Mouse (Mus musculus) T-helper 17 cell (primary cell): ENCODE data around the gene Tmem132d.

Source experiments
- in situ Hi-C, 2 experiments: fragments of 300-600 bp; cut with MboI, MseI; formaldehyde crosslinking; loops; 1 replicate in 1 of 2; 2 replicates in 1 of 2; pipeline ENCODE4 v1.15.1; 2025; ENCODE audit warnings: high pct_unique_total_duplicates in 2 of 2

The Tmem132d gene

DNA sequence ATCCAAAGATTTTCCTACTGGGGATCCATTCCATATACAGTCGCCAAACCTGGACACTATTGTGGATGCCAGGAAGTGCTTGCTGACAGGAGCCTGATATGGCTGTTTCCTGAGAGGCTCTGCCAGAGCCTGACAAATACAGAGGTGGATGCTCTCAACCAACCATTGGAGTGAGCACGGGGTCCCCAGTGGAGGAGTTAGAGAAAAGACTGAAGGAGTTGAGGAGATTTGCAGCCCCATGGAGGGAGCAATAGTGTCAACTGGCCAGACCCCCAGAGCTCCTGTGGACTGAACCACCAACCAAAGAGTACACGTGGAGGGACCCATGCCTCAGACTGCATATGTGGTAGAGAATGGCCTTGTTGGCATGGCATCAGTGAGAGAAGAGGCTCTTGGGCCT lies 490.7 kb downstream of the Tmem132d start:
- in situ Hi-C loops: loop anchor here in 1 of 2 experiments (5.0 kb wide), 1 partner anchor 370 kb away; no protein-coding TSS in a partner anchor

GRCm38 (mm10) chr5:127937914-127938313 lies 495.0 kb downstream of the Tmem132d start:
- in situ Hi-C loops: no loop called here

DNA sequence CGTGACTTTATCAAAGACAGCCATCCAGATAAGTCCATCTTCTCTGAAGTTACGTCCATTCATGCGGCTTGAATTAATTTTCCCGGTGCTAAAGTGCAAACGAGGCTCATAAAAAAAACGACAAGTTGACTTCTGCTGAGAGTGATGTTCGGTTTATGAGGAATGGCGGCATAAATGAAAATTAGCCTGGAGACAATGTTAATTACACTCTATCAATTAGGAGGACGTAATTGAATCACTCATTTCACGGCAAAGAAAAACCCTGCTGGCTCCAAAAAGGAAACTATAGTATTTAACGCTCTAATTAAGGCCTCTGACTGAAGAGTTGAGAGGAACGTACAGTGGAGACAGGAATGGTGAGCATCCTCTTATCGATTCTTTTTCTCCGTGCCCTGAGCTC lies 503.2 kb downstream of the Tmem132d start:
- in situ Hi-C loops: no loop called here

DNA sequence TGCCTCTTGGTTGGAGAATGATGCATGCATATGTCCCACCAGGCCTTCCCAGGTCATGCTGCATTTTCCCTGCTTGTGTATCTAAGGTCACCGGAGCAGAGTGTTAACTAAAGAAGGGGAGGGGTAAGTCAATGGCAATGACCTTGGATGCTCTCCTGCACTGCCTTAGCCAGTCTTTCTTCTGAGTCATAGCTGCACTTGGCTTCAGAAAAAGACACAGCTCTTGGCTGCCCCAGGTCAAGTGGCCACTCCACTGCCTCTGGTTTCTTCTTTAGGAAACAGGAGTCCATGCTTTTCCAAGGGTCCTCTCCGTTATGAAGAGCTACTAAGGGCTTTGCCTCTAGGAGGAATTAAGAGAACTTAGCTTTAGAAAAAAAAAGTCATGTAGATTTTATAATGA lies 506.2 kb downstream of the Tmem132d start:
- in situ Hi-C loops: no loop called here

DNA sequence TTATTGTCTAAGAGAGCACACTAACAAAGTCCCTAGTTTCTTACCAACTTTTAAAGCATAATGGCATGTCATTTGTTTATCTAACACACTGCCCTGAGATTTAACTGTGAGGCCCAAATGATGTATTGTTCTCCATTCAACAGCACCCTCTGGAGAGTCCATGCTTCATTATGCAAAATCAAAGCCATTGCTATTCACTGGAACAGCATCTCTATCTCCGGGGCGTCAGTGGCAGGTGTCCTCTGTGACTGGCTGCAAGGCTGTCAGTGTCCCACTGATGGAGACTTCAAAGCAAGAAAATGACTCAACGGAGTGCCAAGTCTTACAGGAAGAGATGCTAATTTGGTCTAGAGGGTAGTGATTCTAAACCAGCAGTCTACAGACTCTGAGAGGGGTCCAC lies 508.8 kb downstream of the Tmem132d start:
- in situ Hi-C loops: no loop called here

DNA sequence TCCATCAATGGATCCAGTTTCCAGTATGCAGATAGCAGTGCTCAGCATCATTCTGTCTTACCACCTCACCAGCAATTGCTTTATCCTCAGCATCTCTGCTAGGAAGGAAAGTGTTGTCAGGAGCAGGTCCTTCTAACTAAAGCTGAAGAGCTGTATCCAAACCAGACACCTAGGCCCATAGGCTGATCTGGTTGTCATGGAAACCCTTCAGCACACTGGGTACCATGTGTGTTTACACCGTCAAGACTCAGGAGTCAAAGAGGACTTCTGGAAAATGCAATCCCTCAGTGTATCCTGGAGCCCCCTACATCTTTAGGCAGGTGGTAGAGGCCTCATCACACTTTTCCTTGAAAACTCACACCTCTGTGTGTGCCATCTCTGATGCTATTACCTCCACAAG lies 513.7 kb downstream of the Tmem132d start:
- in situ Hi-C loops: no loop called here

- in situ Hi-C loops: no loop called here
Observed at GRCm38 (mm10) chr5:127918376-127918775, 514.5 kb downstream of the Tmem132d start.

DNA sequence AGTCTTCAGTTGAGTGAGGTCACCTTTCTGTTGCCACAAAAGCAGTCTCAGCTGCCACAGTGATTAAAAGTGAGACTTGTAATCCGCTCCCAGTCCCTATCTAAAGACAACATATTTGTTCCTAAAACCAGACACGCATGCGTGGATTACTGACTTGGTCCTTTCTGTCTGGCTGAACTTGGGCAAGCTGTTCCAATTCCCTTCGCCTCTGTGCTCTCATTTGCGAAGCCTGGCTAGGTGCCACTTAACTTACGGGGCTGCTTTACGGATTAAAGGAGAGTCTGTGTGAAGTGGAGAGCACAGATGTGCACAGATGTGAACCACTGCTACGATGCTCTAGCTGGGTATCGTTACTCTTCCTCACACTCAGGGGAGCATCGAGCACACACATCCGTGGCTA lies 518.7 kb downstream of the Tmem132d start:
- in situ Hi-C loops: no loop called here

GRCm38 (mm10) chr5:127911603-127912002 lies 521.3 kb downstream of the Tmem132d start:
- in situ Hi-C loops: no loop called here

DNA sequence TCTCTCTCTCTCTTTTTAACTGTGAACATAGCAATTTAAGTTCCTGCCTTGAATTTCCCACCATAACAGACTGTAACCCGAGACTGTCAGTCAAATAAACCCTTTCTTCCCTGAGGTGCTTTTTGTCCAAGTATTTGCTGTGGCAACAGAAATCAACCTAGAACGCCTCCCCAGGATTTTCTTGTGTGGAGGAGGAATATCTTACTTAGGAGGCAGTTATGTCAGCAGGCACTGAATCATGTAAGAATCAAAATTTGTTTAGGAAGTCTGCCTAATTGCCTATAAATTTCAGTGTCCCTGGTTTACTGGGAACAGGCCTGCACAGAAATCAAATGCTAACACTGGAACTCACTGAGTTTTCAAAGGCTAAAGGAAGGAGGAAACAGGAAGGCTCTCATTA lies 522.5 kb downstream of the Tmem132d start:
- in situ Hi-C loops: no loop called here

DNA sequence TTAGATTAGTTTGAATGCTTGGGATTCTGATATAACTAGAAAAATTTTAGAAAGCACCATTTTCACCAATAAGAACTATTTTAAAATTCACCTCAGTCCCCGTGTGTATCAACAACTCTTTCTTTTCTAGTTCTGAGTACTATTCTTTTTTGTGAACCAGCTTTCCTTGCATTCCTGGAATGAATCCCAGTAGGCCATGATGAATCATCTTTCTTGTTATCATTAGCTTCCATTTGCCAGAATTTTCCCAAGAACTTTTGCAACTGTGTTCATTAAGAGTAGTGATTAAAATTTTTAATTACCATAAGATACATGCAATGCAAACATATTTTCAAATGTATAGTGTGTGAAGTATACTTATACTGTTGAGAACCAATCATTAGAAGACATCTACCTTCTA lies 537.7 kb downstream of the Tmem132d start:
- in situ Hi-C loops: no loop called here

- in situ Hi-C loops: no loop called here
Observed at GRCm38 (mm10) chr5:127885566-127886505, 547.0 kb downstream of the Tmem132d start.

DNA sequence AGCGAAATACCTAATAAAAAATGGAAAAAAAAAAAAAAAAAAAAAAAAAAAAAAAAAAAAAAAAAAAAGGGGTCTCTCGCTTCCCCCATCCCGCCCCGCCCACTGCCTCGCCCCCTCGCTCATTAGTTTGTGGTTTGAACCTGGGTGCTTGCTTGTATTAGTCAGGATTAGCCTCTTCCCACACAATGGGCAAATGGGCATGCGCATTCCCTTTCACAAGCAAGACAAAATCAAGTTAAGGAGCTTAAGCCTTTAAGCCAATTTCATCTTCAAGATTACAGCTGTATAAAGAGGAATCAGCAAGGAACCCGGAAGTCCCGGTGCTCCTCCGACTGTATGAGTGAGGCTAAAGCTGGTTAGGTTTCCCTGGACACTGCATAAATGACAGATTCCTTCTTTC lies 549.9 kb downstream of the Tmem132d start:
- in situ Hi-C loops: no loop called here

- in situ Hi-C loops: no loop called here
Observed at GRCm38 (mm10) chr5:127874461-127874860, 558.4 kb downstream of the Tmem132d start.

DNA sequence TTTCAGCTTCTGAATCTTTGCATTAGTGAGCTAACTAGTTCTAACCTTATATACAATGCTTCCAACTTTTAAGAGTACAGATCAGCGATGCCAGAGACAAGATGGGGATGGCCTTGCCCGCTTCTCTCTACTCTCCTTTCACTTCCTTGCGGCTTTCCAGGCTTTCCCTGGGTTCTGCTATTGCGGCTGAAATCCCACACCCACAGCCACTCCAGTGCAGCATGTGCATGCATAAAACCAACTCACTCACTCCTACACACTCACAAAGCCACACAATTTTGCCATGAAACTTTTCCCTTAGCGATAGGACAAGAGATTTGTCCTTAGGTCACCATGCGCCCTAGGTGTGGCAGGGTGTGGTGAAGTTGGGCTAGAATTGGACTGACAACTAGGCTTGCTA lies 567.7 kb downstream of the Tmem132d start:
- in situ Hi-C loops: no loop called here

DNA sequence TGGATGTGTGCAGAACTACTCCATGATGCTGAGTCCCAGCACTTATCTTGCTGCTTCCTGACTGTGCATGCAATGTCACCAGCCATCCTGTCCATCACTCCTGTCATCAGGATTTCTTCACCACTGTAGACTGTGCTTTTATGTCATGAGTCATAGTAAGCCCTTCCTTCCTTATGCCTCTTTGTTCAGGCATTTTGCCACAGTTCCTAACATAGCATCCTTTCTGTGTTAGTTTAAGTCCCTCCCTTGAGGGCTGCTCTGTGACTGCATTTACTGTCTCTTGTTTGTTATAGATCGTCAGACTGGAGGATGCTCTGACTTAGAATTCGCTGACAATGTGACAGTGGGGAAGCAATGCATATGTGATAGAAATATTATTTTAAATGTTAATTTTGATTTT lies 573.2 kb downstream of the Tmem132d start:
- in situ Hi-C loops: no loop called here

- in situ Hi-C loops: no loop called here
Observed at GRCm38 (mm10) chr5:127852305-127852704, 580.6 kb downstream of the Tmem132d start.

GRCm38 (mm10) chr5:127831791-127832190 lies 601.1 kb downstream of the Tmem132d start:
- in situ Hi-C loops: no loop called here

DNA sequence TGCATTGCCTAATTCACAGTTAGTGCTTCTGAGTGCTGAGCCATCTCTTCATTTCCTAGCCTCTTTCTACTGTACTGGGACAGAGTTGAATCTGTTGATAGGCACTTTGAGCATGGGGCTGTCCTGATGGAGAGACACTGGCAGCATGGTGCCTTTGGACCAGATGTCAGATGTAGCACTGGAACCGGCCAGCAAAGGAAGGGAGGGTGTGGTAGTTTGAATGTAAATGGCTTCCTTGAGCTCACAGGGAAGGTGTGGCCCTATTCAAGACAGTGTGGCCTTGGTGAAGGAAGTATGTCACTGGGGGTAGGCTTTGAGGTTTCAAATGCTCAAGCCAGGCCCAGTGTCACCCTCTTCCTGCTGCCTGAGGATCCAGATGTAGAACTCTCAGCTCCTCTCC lies 602.0 kb downstream of the Tmem132d start:
- in situ Hi-C loops: no loop called here

- in situ Hi-C loops: no loop called here
Observed at GRCm38 (mm10) chr5:127828756-127829155, 604.1 kb downstream of the Tmem132d start.

- in situ Hi-C loops: no loop called here
Observed at GRCm38 (mm10) chr5:127821960-127822359, 610.9 kb downstream of the Tmem132d start.

- in situ Hi-C loops: loop anchor here in 1 of 2 experiments (10.0 kb wide), 1 partner anchor 1630 kb away; no protein-coding TSS in a partner anchor
Observed at GRCm38 (mm10) chr5:127815292-127815691, 617.6 kb downstream of the Tmem132d start.

- in situ Hi-C loops: no loop called here
Observed at GRCm38 (mm10) chr5:127807419-127807818, 625.5 kb downstream of the Tmem132d start.
